Mouse (Mus musculus) ES-E14 (cell line): ENCODE data around the gene 1700024B05Rik.
"Not testable (repeated sequence)": the region's sequence is repeated elsewhere in the genome, so short reads cannot be mapped to it uniquely, and the experiment has no call there.

ENCODE experiments used
- HCFC1 ChIP-seq: IDR thresholded peaks from 2 replicates; pipeline ENCODE4 v1.6.1; 2012; ENCODE audit warnings: low read length, inconsistent platforms, borderline replicate concordance; ENCODE audit not compliant: insufficient read depth
- MAFK ChIP-seq: IDR thresholded peaks from 2 replicates; pipeline ENCODE4 v1.6.1; 2014; ENCODE audit warnings: mild to moderate bottlenecking, low read depth, low read length, inconsistent platforms; ENCODE audit not compliant: insufficient read depth
- ZC3H11A ChIP-seq: IDR thresholded peaks from 2 replicates; pipeline ENCODE4 v1.6.1; 2012; ENCODE audit warnings: low read depth, mild to moderate bottlenecking, inconsistent platforms, low read length, borderline replicate concordance

DNA sequence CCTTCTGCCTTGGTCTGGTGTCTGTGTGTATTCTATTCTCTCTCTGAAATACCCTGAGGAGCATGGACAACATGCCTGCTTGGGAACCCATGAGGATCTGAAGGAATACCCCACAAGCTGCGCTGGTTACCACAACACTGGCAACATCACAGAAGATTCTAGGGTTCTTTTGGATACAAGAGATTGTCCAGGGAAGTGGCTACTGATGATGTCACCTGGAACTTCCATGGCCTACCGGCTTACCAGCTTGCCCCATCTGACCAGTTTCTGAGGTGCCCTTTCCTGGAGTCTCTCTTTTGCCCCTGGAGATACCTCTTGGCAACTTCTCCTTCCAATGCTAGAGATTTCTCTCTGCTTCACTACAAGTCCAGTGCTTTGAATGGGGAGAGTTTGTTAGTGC is 36.6 kb upstream of the 1700024B05Rik start, which contains the start of gene Gm7980:
- TF ChIP-seq HCFC1, MAFK, ZC3H11A: not testable (repeated sequence)
